Mouse (Mus musculus) hematopoietic stem cell, adult 5-6 weeks (primary cell): ENCODE measurements around the gene Gdpd2. TPM values are rescaled to one million over a fixed set of nuclear protein-coding genes. Genes with fewer than 3 reads are reported as not detected.
A peak's percentile ranks its signal among the peaks of the same experiment; 100 is the strongest.

Source experiments
- ATAC-seq, 2 experiments: fragments of 125-278 bp in 1 of 2; replicated peaks in 1 of 2; 2 replicates each; pipeline ENCODE4 v1.8.0; 2016 to 2017; ENCODE audit warnings: inconsistent platforms in 2 of 2, mild to moderate bottlenecking in 2 of 2, moderate number of reproducible peaks in 2 of 2, low read depth in 1 of 2, moderate TSS enrichment in 1 of 2; ENCODE audit not compliant: low FRiP score in 2 of 2, poor library complexity in 2 of 2, severe bottlenecking in 2 of 2, insufficient read depth in 1 of 2, low TSS enrichment in 1 of 2
- total RNA-seq: library from RNA; stranded (forward); fragments of 172-1452, 232-1000 nt; gene quantifications from 2 replicates; pipeline ENCODE4 v1.2.3, GENCODE M21; 2017

Gene Gdpd2
- total RNA-seq, 1 experiment from 2014 or later = not detected

DNA sequence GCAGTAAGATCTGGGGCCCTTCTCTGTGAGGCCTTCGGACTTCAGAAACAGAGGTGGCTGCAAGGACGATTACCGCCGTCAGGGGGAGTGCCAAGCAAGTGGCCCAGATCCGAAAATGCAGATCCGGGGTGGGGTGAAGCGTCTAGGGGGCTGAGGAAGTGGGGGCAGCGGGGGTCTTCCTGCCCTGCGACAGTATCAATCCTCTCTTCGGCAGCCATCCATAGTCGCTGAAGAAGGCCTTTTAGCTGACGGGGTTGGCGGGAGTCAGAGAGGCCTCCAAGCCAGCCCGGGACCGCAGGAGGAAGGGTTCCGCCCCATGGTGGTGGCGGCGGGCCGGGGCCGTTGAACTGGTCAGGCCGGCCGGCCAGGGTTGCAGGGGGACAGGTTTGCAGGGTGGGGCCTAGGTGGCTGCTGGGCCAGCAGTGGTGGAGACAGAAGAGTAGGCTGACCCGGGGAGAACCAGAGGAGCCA is 44.7 kb downstream of the Gdpd2 start:
- ATAC-seq = peak; percentile 60 to 76

DNA sequence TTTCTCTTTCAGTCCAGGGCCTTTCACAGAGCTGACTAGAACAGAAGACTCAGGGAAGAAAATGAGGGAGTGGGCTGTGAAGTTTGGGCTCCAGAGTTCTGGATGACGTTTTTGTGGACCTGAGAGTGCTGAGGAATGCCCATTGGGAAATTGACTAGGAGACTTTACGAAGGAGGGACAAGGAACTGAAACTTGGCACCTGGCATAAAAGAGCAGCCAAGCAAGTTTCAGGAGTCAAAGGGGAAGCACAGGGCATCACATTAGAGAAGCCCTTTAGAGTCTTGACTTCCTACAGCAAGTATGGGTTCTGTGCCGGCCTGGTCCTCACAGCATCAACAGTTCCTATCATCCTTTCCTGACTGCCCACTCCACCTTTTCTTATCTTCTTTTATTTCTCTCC is 45.7 kb downstream of the Gdpd2 start:
- ATAC-seq = no peak

DNA sequence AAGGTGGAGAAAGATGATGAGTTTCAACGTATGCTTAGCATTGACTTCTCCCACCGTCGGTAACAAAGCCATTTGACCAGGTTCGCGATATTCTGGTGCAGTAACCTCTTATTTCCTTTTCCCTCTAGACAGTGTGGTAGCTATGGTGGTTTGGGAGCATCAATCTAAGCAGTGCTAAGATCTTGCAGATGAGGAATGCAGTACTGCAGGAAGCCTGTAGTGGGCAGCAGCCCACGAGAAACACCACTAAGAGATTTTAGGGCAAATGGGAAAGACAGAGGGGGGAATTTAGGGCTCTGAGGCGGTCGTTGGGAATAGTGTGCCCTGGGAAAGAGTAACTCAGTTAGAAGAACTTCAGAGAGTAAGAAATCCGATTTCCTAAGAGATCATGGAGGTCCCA is 46.8 kb downstream of the Gdpd2 start:
- ATAC-seq = 0 out of 4 replicates have a peak, but pooled peaks have one; percentile 41 to 44

DNA sequence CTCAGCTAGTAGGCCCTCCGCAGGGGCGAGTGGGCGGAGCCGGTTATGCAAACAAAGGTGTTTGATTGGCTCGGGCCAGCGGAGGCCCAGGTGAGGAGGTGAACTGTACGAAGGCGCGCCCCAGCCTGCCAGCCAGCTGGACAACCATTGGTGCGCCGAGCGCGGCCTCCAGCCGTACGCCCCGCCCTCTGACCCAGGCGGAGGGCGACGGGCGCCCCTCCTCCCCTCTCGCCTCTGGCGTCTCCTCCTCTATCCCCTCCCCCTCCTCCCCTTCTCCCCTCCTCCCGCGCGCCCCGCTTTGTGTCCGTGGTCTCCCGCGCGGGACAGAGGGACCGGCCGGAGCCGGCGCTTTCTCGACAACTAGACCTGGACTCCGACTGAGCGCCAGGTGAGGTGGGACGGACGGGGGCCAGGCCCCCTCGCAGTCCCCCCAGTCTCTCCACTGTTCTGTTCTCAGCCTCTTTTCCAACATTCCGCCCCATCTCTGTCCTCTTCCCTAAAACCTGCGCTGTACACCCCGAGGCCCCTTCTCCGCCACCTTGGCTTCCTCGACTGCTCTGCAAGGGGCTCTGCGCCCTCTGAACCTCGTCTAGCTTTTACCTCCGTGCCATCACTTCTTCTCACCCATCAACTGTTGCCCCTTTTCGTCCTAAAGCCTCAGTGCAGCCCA is 47.4 kb downstream of the Gdpd2 start:
- peak; percentile 68 to 80 for ATAC-seq

DNA sequence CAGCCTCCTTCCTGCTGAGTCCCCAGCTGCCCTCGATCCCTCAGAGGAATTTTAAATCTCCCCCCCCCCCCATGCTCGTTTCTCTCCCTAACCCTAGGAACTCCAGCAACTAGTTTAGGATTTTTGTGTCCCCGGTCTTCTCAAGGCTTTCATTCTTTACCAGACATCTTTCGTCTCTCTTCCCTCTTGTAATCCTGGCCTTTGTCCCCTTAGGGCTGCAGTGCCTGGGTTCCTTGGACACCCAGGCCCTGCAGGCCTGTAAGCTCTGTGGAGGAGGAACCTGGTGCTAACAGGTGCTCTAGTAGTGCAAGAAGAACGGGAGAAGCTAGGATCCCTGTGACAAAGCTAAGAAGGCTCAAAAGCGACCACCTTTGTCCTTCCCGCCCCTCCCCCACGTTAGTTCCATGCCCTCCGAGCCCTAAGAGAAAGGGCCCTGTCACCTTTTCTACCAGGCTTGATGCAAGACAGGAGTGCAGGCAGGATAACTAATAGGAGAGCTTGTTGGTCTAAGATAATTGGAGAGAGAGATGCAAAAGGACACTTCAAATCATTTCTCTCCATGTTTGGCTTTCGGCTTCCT is 48.1 kb downstream of the Gdpd2 start:
- no peak for ATAC-seq

DNA sequence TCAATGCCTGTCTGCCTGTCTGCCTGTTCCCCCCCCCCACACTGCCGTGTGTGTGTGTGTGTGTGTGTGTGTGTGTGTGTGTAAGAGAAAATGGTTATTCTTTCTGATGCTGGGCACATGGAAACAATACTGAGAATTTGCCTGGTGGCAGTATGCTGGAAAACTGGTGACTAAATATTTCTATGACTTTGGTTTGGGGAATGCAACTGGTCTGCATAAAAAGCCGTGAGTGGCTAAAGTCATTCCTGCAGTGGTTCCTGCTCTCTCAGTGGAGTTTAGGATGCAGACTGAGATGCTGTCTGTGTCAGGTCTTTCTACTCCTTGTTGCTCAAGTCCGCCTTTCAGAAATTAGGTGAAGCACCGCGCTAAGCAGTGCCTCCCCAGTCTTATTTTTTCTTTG is 48.7 kb downstream of the Gdpd2 start:
- no peak for ATAC-seq

Other genes starting within 250 kb of the Gdpd2 start
- gene Igbp1, start 235.6 kb upstream of the Gdpd2 start, total RNA-seq = 121 and 135 TPM in 2 replicates
- not detected in 2 replicates for gene Dgat2l6, start 205.0 kb upstream of the Gdpd2 start, total RNA-seq
- gene Awat1, start 157.6 kb upstream of the Gdpd2 start, total RNA-seq = 0.50 TPM in 1 of 2 replicates, not detected in the other
- not detected in 2 replicates for gene P2ry4, start 135.0 kb upstream of the Gdpd2 start, total RNA-seq
- not detected in 2 replicates for gene Arr3, start 124.4 kb upstream of the Gdpd2 start, total RNA-seq
- 37.6 and 38.1 TPM in 2 replicates for gene Kif4, start 104.1 kb upstream of the Gdpd2 start, total RNA-seq
- 25.9 and 26.3 TPM in 2 replicates for gene Pdzd11, start 103.3 kb upstream of the Gdpd2 start, total RNA-seq
- 18.3 and 20.8 TPM in 2 replicates for gene Dlg3, start 37.8 kb downstream of the Gdpd2 start, total RNA-seq